Mouse (Mus musculus): ENCODE data around the gene Gm10188. TPM values are rescaled to one million over a fixed set of nuclear protein-coding genes. Genes with fewer than 3 reads are reported as not detected.

Gm10188 gene
- total RNA-seq, 1 experiment from 2014 or later, result not detected

GRCm38 (mm10) chr1:132233566-132233965, 4.0 kb upstream of the Gm10188 start:
- ATAC-seq (replicated peaks; ENCODE audit: insufficient number of reproducible peaks, low FRiP score, low TSS enrichment, poor library complexity, severe bottlenecking), result no peak

GRCm38 (mm10) chr1:132231470-132232274, 2.1 kb upstream of the Gm10188 start:
- no peak for ATAC-seq (replicated peaks; ENCODE audit: insufficient number of reproducible peaks, low FRiP score, low TSS enrichment, poor library complexity, severe bottlenecking)

- no peak for ATAC-seq (replicated peaks; ENCODE audit: insufficient number of reproducible peaks, low FRiP score, low TSS enrichment, poor library complexity, severe bottlenecking)
Observed at GRCm38 (mm10) chr1:132226297-132227080, 3.1 kb downstream of the Gm10188 start.

GRCm38 (mm10) chr1:132222166-132222565, 7.4 kb downstream of the Gm10188 start:
- no peak for ATAC-seq (replicated peaks; ENCODE audit: insufficient number of reproducible peaks, low FRiP score, low TSS enrichment, poor library complexity, severe bottlenecking)

- no peak for ATAC-seq (replicated peaks; ENCODE audit: insufficient number of reproducible peaks, low FRiP score, low TSS enrichment, poor library complexity, severe bottlenecking)
Observed at GRCm38 (mm10) chr1:132221627-132222026, 7.9 kb downstream of the Gm10188 start.

GRCm38 (mm10) chr1:132216276-132216675, 13.3 kb downstream of the Gm10188 start:
- ATAC-seq (replicated peaks; ENCODE audit: insufficient number of reproducible peaks, low FRiP score, low TSS enrichment, poor library complexity, severe bottlenecking), result no peak

- no peak for ATAC-seq (replicated peaks; ENCODE audit: insufficient number of reproducible peaks, low FRiP score, low TSS enrichment, poor library complexity, severe bottlenecking)
Observed at GRCm38 (mm10) chr1:132213076-132213475, 16.5 kb downstream of the Gm10188 start.

- ATAC-seq (replicated peaks; ENCODE audit: insufficient number of reproducible peaks, low FRiP score, low TSS enrichment, poor library complexity, severe bottlenecking), result no peak
Observed at GRCm38 (mm10) chr1:132212218-132212617, 17.3 kb downstream of the Gm10188 start.

- ATAC-seq (replicated peaks; ENCODE audit: insufficient number of reproducible peaks, low FRiP score, low TSS enrichment, poor library complexity, severe bottlenecking), result no peak
Observed at GRCm38 (mm10) chr1:132211672-132212071, 17.9 kb downstream of the Gm10188 start.

GRCm38 (mm10) chr1:132210922-132211321, 18.6 kb downstream of the Gm10188 start:
- ATAC-seq (replicated peaks; ENCODE audit: insufficient number of reproducible peaks, low FRiP score, low TSS enrichment, poor library complexity, severe bottlenecking), result no peak

GRCm38 (mm10) chr1:132209400-132209799, 20.2 kb downstream of the Gm10188 start:
- no peak for ATAC-seq (replicated peaks; ENCODE audit: insufficient number of reproducible peaks, low FRiP score, low TSS enrichment, poor library complexity, severe bottlenecking)

GRCm38 (mm10) chr1:132208154-132208553, 21.4 kb downstream of the Gm10188 start:
- no peak for ATAC-seq (replicated peaks; ENCODE audit: insufficient number of reproducible peaks, low FRiP score, low TSS enrichment, poor library complexity, severe bottlenecking)

GRCm38 (mm10) chr1:132206828-132207227, 22.7 kb downstream of the Gm10188 start:
- no peak for ATAC-seq (replicated peaks; ENCODE audit: insufficient number of reproducible peaks, low FRiP score, low TSS enrichment, poor library complexity, severe bottlenecking)

- ATAC-seq (replicated peaks; ENCODE audit: insufficient number of reproducible peaks, low FRiP score, low TSS enrichment, poor library complexity, severe bottlenecking), result no peak
Observed at GRCm38 (mm10) chr1:132205958-132206357, 23.6 kb downstream of the Gm10188 start.

- ATAC-seq (replicated peaks; ENCODE audit: insufficient number of reproducible peaks, low FRiP score, low TSS enrichment, poor library complexity, severe bottlenecking), result no peak
Observed at GRCm38 (mm10) chr1:132202771-132203170, 26.8 kb downstream of the Gm10188 start.

GRCm38 (mm10) chr1:132201936-132202335, 27.6 kb downstream of the Gm10188 start:
- no peak for ATAC-seq (replicated peaks; ENCODE audit: insufficient number of reproducible peaks, low FRiP score, low TSS enrichment, poor library complexity, severe bottlenecking)

GRCm38 (mm10) chr1:132201511-132201860, 28.1 kb downstream of the Gm10188 start:
- ATAC-seq (replicated peaks; ENCODE audit: insufficient number of reproducible peaks, low FRiP score, low TSS enrichment, poor library complexity, severe bottlenecking), result no peak

GRCm38 (mm10) chr1:132200562-132201510, 28.7 kb downstream of the Gm10188 start:
- ATAC-seq (replicated peaks; ENCODE audit: insufficient number of reproducible peaks, low FRiP score, low TSS enrichment, poor library complexity, severe bottlenecking), result no peak

GRCm38 (mm10) chr1:132199934-132200333, 29.6 kb downstream of the Gm10188 start:
- no peak for ATAC-seq (replicated peaks; ENCODE audit: insufficient number of reproducible peaks, low FRiP score, low TSS enrichment, poor library complexity, severe bottlenecking)
